Mouse (Mus musculus) forebrain, postnatal 0 days (tissue): ENCODE measurements around the gene Rab4a. TPM values are rescaled to one million over a fixed set of nuclear protein-coding genes. Genes with fewer than 3 reads are reported as not detected.

ENCODE experiments used
- ATAC-seq: fragments of 200-750 bp; cut with Nextera tagmentation; 2 replicates; pipeline ENCODE4 v1.8.0; 2017; ENCODE audit warnings: mild to moderate bottlenecking, moderate library complexity
- DNase-seq: peaks from one replicate; pipeline ENCODE4 v3.0.0-alpha.2; 2015
- H3K27ac ChIP-seq: fragments of 300-500 bp; sonication (generic); 2 replicates; pipeline ENCODE4 v1.5.1; 2014; ENCODE audit warnings: low read depth, mild to moderate bottlenecking, antibody characterized with exemption, low read length, moderate library complexity, mixed read lengths
- H3K27me3 ChIP-seq: fragments of 300-500 bp; sonication (generic); 2 replicates; pipeline ENCODE4 v1.6.1; 2014; ENCODE audit warnings: mild to moderate bottlenecking, low read length, mixed read lengths; ENCODE audit not compliant: insufficient read depth
- H3K36me3 ChIP-seq: fragments of 300-500 bp; sonication (generic); 2 replicates; pipeline ENCODE4 v1.6.1; 2014; ENCODE audit warnings: mild to moderate bottlenecking, moderate library complexity; ENCODE audit not compliant: insufficient read depth
- H3K4me1 ChIP-seq: fragments of 300-500 bp; sonication (generic); 2 replicates; pipeline ENCODE4 v1.6.1; 2014; ENCODE audit warnings: antibody characterized with exemption; ENCODE audit not compliant: insufficient read depth
- H3K4me2 ChIP-seq: fragments of 300-500 bp; sonication (generic); 2 replicates; pipeline ENCODE4 v1.6.1; 2014; ENCODE audit warnings: low read depth, mild to moderate bottlenecking, moderate library complexity
- H3K4me3 ChIP-seq: fragments of 300-500 bp; sonication (generic); 2 replicates; pipeline ENCODE4 v1.5.1; 2014; ENCODE audit warnings: low read depth, low read length, mixed read lengths
- H3K9ac ChIP-seq: fragments of 300-500 bp; sonication (generic); 2 replicates; pipeline ENCODE4 v1.6.1; 2014; ENCODE audit warnings: mild to moderate bottlenecking
- H3K9me3 ChIP-seq: fragments of 300-500 bp; sonication (generic); 2 replicates; pipeline ENCODE4 v1.6.1; 2016; ENCODE audit warnings: low read length
- CTCF ChIP-seq: sonication (generic); IDR thresholded peaks from 2 replicates; pipeline ENCODE4 v1.5.1; 2016; ENCODE audit warnings: antibody characterized with exemption, control low read depth, low read depth
- WGBS: fragments of 180-500 bp; shearing (Covaris S2); extraction: QIAGEN DNeasy Blood & Tissue Kit; methylation state at CpG from one replicate; pipeline ENCODE4 v1.1.7; 2014; 5-methylcytosine and 5-hydroxymethylcytosine counted together
- polyA plus RNA-seq: library from polyadenylated mRNA; unstranded; fragments of >200 nt; fragmentation: Nextera tagmentation; extraction: Ambion mirVana; gene quantifications from 2 replicates; pipeline ENCODE4 v1.2.1, GENCODE M21; 2015
- total RNA-seq: library from RNA; depleted of rRNA; stranded (reverse); fragments of >200 nt; gene quantifications from 2 replicates; pipeline ENCODE4 v1.2.3, GENCODE M21; 2014

The Rab4a gene
- total and polyA plus RNA-seq, 2 experiments from 2014 or later, result 70.9 to 113 TPM

DNA sequence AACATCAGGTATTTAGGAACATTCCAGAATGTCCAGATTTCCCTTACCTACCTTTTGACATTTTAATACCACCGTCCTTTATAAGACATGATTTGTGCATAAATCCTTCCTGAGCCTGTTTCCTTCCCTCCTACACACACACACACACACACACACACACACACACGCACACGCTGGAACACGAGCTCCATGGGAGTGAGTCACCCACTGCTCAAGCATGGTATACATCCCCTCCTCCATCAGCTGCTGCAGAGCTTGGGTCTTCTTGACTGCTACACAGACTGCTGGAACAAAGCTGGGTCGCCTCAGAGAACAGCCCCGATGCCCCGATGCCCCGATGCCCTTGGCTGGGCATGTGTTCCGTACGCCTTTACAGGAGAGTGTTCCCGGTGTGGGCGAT, 40.7 kb downstream of the Rab4a start:
- H3K9ac ChIP-seq, result no peak overlapping the region
- no peak for TF ChIP-seq CTCF
- no peaks in the 10 kb centered on the region for H3K27me3 ChIP-seq
- no peaks in the 10 kb centered on the region for H3K4me1 ChIP-seq
- no peak overlapping the region for H3K4me2 ChIP-seq
- H3K36me3 ChIP-seq, result peaks cover 3% of the 10 kb centered on the region; the same call in 1 of the 2 replicates
- H3K9me3 ChIP-seq, result no peaks in the 10 kb centered on the region
- 0 out of 2 replicates have a peak, but pooled peaks have one; percentile 40 for ATAC-seq
- 93% methylated on average over 12 of the region's 12 CpGs for WGBS
- H3K4me3 ChIP-seq, result no peak overlapping the region
- no peak for DNase-seq
- H3K27ac ChIP-seq, result no peak overlapping the region

DNA sequence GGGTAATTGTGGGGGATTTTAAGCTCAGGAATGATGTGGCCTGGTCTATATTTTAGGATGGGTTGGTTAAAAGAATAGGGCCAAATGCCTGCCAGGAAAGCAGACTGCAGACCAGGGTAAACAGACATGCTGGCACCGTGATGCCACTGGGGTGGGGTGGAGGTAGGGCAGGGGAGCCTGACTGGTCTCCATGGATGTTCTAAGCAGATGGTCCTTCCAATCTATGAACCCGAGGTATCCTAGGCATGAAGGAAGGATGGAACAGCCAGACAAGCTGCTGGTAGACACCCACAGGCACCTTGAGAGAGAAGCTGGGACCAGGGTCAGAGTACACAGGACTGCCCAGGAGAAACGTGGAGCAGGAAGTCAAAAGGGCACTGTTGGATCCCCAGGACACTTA, 41.8 kb downstream of the Rab4a start:
- no peak overlapping the region for H3K4me2 ChIP-seq
- ATAC-seq (no peak), DNase-seq (no peak)
- no peaks in the 10 kb centered on the region for H3K9me3 ChIP-seq
- TF ChIP-seq CTCF, result no peak
- H3K9ac ChIP-seq, result no peak overlapping the region
- no peak overlapping the region for H3K4me3 ChIP-seq
- no peaks in the 10 kb centered on the region for H3K27me3 ChIP-seq
- H3K27ac ChIP-seq, result no peak overlapping the region
- H3K4me1 ChIP-seq, result no peaks in the 10 kb centered on the region
- 65% methylated on average over 3 of the region's 3 CpGs for WGBS
- no peaks in the 10 kb centered on the region for H3K36me3 ChIP-seq

DNA sequence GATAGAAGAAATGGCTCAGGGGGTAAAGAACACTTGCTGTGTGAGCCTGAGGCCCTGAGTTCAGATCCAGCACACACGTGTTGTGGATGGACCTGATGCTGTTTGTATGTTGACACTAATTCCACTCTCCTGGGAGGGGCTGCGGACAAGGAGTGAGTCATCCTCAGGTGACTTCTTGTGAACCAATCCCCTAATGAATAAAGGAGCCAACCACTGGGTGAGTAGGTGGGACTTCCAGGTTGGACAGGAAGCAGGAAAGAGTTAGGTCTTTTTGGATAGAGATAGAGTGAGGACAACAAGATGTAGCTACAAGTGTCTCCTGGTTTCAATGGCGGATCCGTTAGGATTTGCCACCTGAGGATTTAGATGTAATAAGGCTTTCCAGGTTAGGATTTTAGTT, 43.6 kb downstream of the Rab4a start:
- no peak overlapping the region for H3K4me3 ChIP-seq
- no peaks in the 10 kb centered on the region for H3K4me1 ChIP-seq
- no peak overlapping the region for H3K27ac ChIP-seq
- ATAC-seq (no peak), DNase-seq (no peak)
- no peaks in the 10 kb centered on the region for H3K36me3 ChIP-seq
- 90% methylated on average over 4 of the region's 4 CpGs for WGBS
- H3K4me2 ChIP-seq, result no peak overlapping the region
- no peaks in the 10 kb centered on the region for H3K27me3 ChIP-seq
- no peaks in the 10 kb centered on the region for H3K9me3 ChIP-seq
- no peak for TF ChIP-seq CTCF
- H3K9ac ChIP-seq, result no peak overlapping the region

DNA sequence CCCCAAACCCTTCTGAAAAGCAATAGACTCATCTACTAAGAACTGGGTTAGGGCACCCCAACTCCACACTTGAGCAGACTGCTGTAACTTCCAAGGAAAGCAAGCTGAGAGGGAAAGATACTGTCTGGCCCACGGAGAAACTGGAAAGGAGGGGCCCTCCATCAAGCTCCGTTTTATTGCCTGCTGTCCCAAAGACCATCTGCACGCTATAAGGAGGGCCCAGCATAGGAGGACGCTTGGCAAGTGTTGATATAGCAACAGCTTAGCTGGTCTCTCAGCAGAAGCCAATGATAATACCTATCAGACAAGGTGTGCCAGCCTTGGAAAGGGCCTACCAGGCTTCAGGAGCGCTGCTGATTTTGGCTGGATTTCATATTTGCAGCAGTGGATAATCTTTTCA, 45.8 kb downstream of the Rab4a start:
- no peak overlapping the region for H3K9ac ChIP-seq
- no peaks in the 10 kb centered on the region for H3K36me3 ChIP-seq
- H3K4me2 ChIP-seq, result no peak overlapping the region
- H3K27me3 ChIP-seq, result no peaks in the 10 kb centered on the region
- no peaks in the 10 kb centered on the region for H3K4me1 ChIP-seq
- H3K4me3 ChIP-seq, result no peak overlapping the region
- DNase-seq (no peak), ATAC-seq (no peak)
- no peak overlapping the region for H3K27ac ChIP-seq
- no peaks in the 10 kb centered on the region for H3K9me3 ChIP-seq
- 72% methylated on average over 5 of the region's 5 CpGs for WGBS
- TF ChIP-seq CTCF, result no peak

DNA sequence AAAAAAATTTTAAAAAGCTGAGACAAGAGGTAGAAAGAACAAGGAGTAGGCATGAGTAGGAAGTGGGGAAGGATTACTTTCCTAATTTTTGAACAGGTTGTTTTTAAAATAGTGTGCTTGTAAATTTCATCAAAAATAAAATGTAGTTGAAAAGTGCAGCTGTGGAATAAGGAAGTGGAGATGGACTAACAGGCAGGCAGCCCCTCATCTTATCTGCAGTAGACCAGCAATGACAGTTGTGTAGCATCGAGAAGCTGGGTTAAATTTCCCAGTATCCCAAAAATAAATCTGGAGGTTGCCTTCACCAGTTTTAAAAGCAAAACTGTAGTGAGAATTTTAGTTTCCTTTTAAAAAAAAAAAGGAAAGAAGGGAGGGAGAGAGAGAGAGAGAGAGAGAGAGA, 48.5 kb downstream of the Rab4a start:
- Histone ChIP-seq H3K9me3 (no peaks in the 10 kb centered on the region), H3K4me2 (no peak overlapping the region), H3K9ac (no peak overlapping the region), H3K4me3 (no peak overlapping the region), H3K27ac (no peak overlapping the region), H3K4me1 (peaks cover 8% of the 10 kb centered on the region; the same call in 1 of the 2 replicates), H3K27me3 (no peaks in the 10 kb centered on the region), H3K36me3 (no peaks in the 10 kb centered on the region)
- DNase-seq (no peak), ATAC-seq (no peak)
- WGBS, result 86% methylated on average over 1 of the region's 1 CpGs
- no peak for TF ChIP-seq CTCF

DNA sequence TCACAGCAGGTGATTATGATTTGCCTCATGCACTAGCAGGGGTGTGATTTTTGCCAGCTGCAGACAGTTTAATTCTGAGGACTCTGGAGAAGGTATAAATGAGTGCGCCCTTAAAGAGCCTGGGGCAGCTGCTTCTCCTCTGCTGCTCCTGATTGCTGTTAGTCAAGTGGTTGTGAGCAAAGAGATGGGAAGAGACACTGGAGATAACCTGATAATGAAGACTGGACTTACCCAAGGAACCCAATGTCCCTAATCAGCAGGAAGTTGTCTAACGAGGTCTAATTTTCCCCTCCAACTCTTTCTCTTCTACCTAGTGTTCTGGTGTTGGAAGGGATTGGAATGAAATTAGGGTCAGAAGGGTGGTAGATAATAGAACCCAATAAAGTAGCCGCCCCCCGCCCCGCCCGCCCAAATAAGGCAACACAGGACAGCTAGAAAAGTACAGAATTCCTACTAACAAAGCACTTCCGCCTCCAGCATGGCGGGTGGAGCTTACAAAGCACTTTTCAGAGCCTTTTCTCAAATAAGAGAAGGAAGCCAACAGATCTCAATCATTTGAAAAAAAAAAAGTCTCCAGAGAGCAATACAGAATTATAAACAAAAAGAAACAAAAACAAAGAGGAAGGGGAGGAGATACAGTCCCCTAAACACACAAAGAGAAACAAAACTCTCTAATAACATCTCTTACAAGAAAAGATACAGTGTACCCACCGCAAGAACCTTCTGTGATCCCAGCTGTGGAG, 49.1 kb downstream of the Rab4a start:
- 76% methylated on average over 9 of the region's 9 CpGs for WGBS
- DNase-seq (no peak), ATAC-seq (no peak)
- H3K4me2 ChIP-seq, result no peak overlapping the region
- no peak for TF ChIP-seq CTCF
- H3K4me3 ChIP-seq, result no peak overlapping the region
- no peak overlapping the region for H3K9ac ChIP-seq
- no peaks in the 10 kb centered on the region for H3K9me3 ChIP-seq
- no peak overlapping the region for H3K27ac ChIP-seq
- H3K36me3 ChIP-seq, result no peaks in the 10 kb centered on the region
- peaks cover 8% of the 10 kb centered on the region; the same call in 1 of the 2 replicates for H3K4me1 ChIP-seq
- no peaks in the 10 kb centered on the region for H3K27me3 ChIP-seq

DNA sequence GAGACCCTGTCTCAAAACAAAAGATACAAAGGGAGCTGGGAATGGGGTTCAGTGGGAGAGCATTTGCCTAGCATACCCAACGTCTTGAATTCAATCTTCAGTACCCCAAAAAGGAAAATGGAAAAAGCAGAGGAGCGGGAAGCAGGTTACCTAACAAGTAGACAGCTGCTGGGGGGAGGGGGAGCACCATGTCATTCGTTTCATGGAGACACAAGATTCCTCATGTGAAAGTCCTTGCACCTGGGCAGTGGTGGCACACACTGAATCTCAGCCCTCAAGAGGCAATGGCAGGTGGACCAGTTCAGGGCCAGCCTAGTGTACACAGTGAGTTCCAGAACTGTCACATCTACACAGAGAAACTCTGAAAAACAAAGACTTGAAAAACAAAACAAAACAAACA, 51.6 kb downstream of the Rab4a start:
- ATAC-seq (no peak), DNase-seq (no peak)
- H3K9ac ChIP-seq, result no peak overlapping the region
- WGBS, result 77% methylated on average over 3 of the region's 3 CpGs
- TF ChIP-seq CTCF, result no peak
- H3K27ac ChIP-seq, result no peak overlapping the region
- no peaks in the 10 kb centered on the region for H3K36me3 ChIP-seq
- 0 out of 2 replicates have a peak overlapping the region, but pooled peaks have one; percentile 90 for H3K4me3 ChIP-seq
- no peaks in the 10 kb centered on the region; the same call in 1 of the 2 replicates for H3K27me3 ChIP-seq
- no peak overlapping the region; the same call in 1 of the 2 replicates for H3K4me2 ChIP-seq
- no peaks in the 10 kb centered on the region for H3K9me3 ChIP-seq
- H3K4me1 ChIP-seq, result peaks cover 8% of the 10 kb centered on the region; the same call in 1 of the 2 replicates
